In genomic region chr8:70130066-70130465, GRCm38 (mm10) we compare ENCODE assay signal across 11 mouse cellular contexts. TPM values are rescaled to one million over a fixed set of nuclear protein-coding genes. Genes with fewer than 3 reads are reported as not detected.
DNase-seq lines count a peak whose midpoint lies in the region; ATAC-seq and TF ChIP-seq lines count a peak whose summit lies in the region.
"Had no signal": no experiment of that assay in that cellular context is flagged by ENCODE, and none has a peak within 500 bp of the region (broad histone marks: within the 10 kb centered on the region; RNA-seq: fewer than 3 reads in every experiment).

No protein-coding gene starts in this region.

- DNase-seq in forebrain, embryonic 14.5 days (ENCODE audit: low spot score) = no peak
- DNase-seq in forebrain, embryonic 11.5 days (ENCODE audit: low spot score) = no peak
- DNase-seq in left cerebral cortex, adult 2 months (ENCODE audit: extremely low spot score in 1 of 2, low spot score in 2 of 2) = no peak
- no peak for DNase-seq in left cerebral cortex, postnatal 36 days (ENCODE audit: low spot score in 2 of 2)
- DNase-seq in R1 (ENCODE audit: low read depth, low spot score) = peak; percentile 39
- DNase-seq in midbrain, postnatal 0 days (ENCODE audit: low spot score) = no peak
- no peak for DNase-seq in spleen, postnatal 36 days (ENCODE audit: low spot score in 2 of 2)
- DNase-seq: spleen, adult 18-20 months had no signal

- H3K4me2 ChIP-seq in forebrain, embryonic 14.5 days (ENCODE audit: low read length) = no peak overlapping the region
- H3K4me2 ChIP-seq in forebrain, embryonic 11.5 days (ENCODE audit: low read depth, low read length, severe bottlenecking) = no peak overlapping the region
- no peak overlapping the region for H3K4me2 ChIP-seq in midbrain, postnatal 0 days (ENCODE audit: low read depth, low read length, poor library complexity, severe bottlenecking)
- H3K4me2 ChIP-seq: limb, embryonic 12.5 days had no signal

- H3K9ac ChIP-seq in forebrain, embryonic 14.5 days (ENCODE audit: low read length) = no peak overlapping the region
- no peak overlapping the region for H3K9ac ChIP-seq in forebrain, embryonic 11.5 days (ENCODE audit: low read length)
- no peak overlapping the region for H3K9ac ChIP-seq in midbrain, postnatal 0 days (replicated peaks; ENCODE audit: low read length, poor library complexity, severe bottlenecking)
- H3K9ac ChIP-seq: limb, embryonic 12.5 days had no signal

- intact Hi-C loops in left cerebral cortex, adult 2 months (cut with DNase I) = no loop called here
- intact Hi-C loops in left cerebral cortex, postnatal 36 days (cut with DNase I) = no loop called here

- H3K4me3 ChIP-seq in forebrain, embryonic 14.5 days (ENCODE audit: low read depth, low read length) = no peak overlapping the region
- no peak overlapping the region for H3K4me3 ChIP-seq in forebrain, embryonic 11.5 days (ENCODE audit: low read depth, low read length)
- no peak overlapping the region for H3K4me3 ChIP-seq in left cerebral cortex, adult 2 months
- no peak overlapping the region for H3K4me3 ChIP-seq in midbrain, postnatal 0 days (ENCODE audit: low read depth, low read length)
- H3K4me3 ChIP-seq: limb, embryonic 12.5 days had no signal

- WGBS in forebrain, embryonic 14.5 days = 88% methylated on average over 3 of the region's 3 CpGs
- WGBS in forebrain, embryonic 11.5 days = 80% methylated on average over 3 of the region's 3 CpGs
- 81% methylated on average over 3 of the region's 3 CpGs for WGBS in midbrain, postnatal 0 days

- H3K27ac ChIP-seq in forebrain, embryonic 14.5 days (ENCODE audit: low read depth, low read length) = peak overlapping the region; percentile 82
- H3K27ac ChIP-seq in forebrain, embryonic 11.5 days (ENCODE audit: low read depth, low read length) = no peak overlapping the region
- peak overlapping the region; percentile 80 for H3K27ac ChIP-seq in left cerebral cortex, adult 2 months
- H3K27ac ChIP-seq in midbrain, postnatal 0 days (ENCODE audit: low read depth, low read length) = peak overlapping the region; percentile 57; the same call in 1 of the 2 replicates
- H3K27ac ChIP-seq: limb, embryonic 12.5 days had no signal

- H3K4me1 ChIP-seq in forebrain, embryonic 14.5 days (ENCODE audit: control insufficient read depth, insufficient read depth, low read length) = peaks cover 14% of the 10 kb centered on the region
- peaks cover 2% of the 10 kb centered on the region; the same call in 1 of the 2 replicates for H3K4me1 ChIP-seq in forebrain, embryonic 11.5 days (replicated peaks; ENCODE audit: control insufficient read depth, insufficient read depth, low read length)
- H3K4me1 ChIP-seq in midbrain, postnatal 0 days (ENCODE audit: insufficient read depth, low read length) = no peaks in the 10 kb centered on the region; the same call in 1 of the 2 replicates

- ATAC-seq in forebrain, embryonic 14.5 days = no peak
- ATAC-seq in forebrain, embryonic 11.5 days (replicated peaks; ENCODE audit: low FRiP score) = no peak
- no peak for ATAC-seq in midbrain, postnatal 0 days (ENCODE audit: low FRiP score)
- ATAC-seq in granulocyte monocyte progenitor cell, adult 5-6 weeks (replicated peaks; ENCODE audit: poor library complexity, severe bottlenecking) = no peak

- no peak for TF ChIP-seq CTCF in left cerebral cortex, adult 2 months (IDR thresholded peaks at IDR 0.05)
- TF ChIP-seq CTCF in midbrain, postnatal 0 days (IDR thresholded peaks at IDR 0.05) = no peak

- H3K9me3 ChIP-seq in forebrain, embryonic 14.5 days (replicated peaks; ENCODE audit: control insufficient read depth, low read length) = no peaks in the 10 kb centered on the region
- no peaks in the 10 kb centered on the region for H3K9me3 ChIP-seq in forebrain, embryonic 11.5 days (ENCODE audit: control insufficient read depth, low read length)
- no peaks in the 10 kb centered on the region for H3K9me3 ChIP-seq in midbrain, postnatal 0 days (ENCODE audit: low read length)
- H3K9me3 ChIP-seq: limb, embryonic 12.5 days had no signal

- peaks cover 27% of the 10 kb centered on the region for H3K36me3 ChIP-seq in forebrain, embryonic 14.5 days (ENCODE audit: control insufficient read depth, insufficient read depth, low read length)
- peaks cover 8% of the 10 kb centered on the region; the same call in 1 of the 2 replicates for H3K36me3 ChIP-seq in forebrain, embryonic 11.5 days (ENCODE audit: control insufficient read depth, insufficient read depth, low read length)
- peaks cover 15% of the 10 kb centered on the region for H3K36me3 ChIP-seq in midbrain, postnatal 0 days (ENCODE audit: insufficient read depth, low read length)

- H3K27me3 ChIP-seq in forebrain, embryonic 14.5 days (replicated peaks; ENCODE audit: control insufficient read depth, insufficient read depth, low read length) = no peaks in the 10 kb centered on the region
- no peaks in the 10 kb centered on the region for H3K27me3 ChIP-seq in forebrain, embryonic 11.5 days (ENCODE audit: control insufficient read depth, insufficient read depth, low read length)
- H3K27me3 ChIP-seq in midbrain, postnatal 0 days (ENCODE audit: insufficient read depth, low read length) = no peaks in the 10 kb centered on the region
- H3K27me3 ChIP-seq: limb, embryonic 12.5 days had no signal

RNA-seq across cellular contexts. Expression of gene Nr2c2ap, which starts 1.1 kb away (rescaled TPM):
- polyA plus RNA-seq in forebrain, embryonic 14.5 days (2014; fragmentation: Nextera tagmentation; extraction: Ambion mirVana) = 41.4 and 46.0 TPM in 2 replicates
- polyA plus RNA-seq in forebrain, embryonic 11.5 days (2014; fragmentation: Nextera tagmentation; extraction: Ambion mirVana) = 20.7 and 23.9 TPM in 2 replicates
- 10 to 100 TPM; 20.7 to 22.0 TPM for total RNA-seq in left cerebral cortex, adult 2 months (2021)
- total RNA-seq in left cerebral cortex, postnatal 36 days (2021) = 10 to 100 TPM; 18.5 to 27.4 TPM
- 5.4 and 7.7 TPM in 2 replicates for total RNA-seq in midbrain, postnatal 0 days (2014; rRNA removed)
- 42.1 and 44.1 TPM in 2 replicates for polyA plus RNA-seq in midbrain, postnatal 0 days (2015; fragmentation: Nextera tagmentation; extraction: Ambion mirVana)
- 37.0 and 64.5 TPM in 2 replicates for total RNA-seq in granulocyte monocyte progenitor cell, adult 5-6 weeks (2014; fragmentation: Nextera tagmentation)
- total RNA-seq in granulocyte monocyte progenitor cell, adult 5-6 weeks (2017) = 8.7 and 9.4 TPM in 2 replicates

RNA-seq across cellular contexts. Expression of gene Rfxank, which starts 8.9 kb away (rescaled TPM):
- polyA plus RNA-seq in forebrain, embryonic 14.5 days (2014; fragmentation: Nextera tagmentation; extraction: Ambion mirVana) = 8.7 and 9.2 TPM in 2 replicates
- 15.2 and 17.6 TPM in 2 replicates for polyA plus RNA-seq in forebrain, embryonic 11.5 days (2014; fragmentation: Nextera tagmentation; extraction: Ambion mirVana)
- total RNA-seq in left cerebral cortex, adult 2 months (2021) = 10 to 100 TPM; 13.1 to 14.2 TPM
- total RNA-seq in left cerebral cortex, postnatal 36 days (2021) = 10 to 100 TPM; 12.7 to 16.7 TPM
- total RNA-seq in midbrain, postnatal 0 days (2014; rRNA removed) = 9.8 and 12.3 TPM in 2 replicates
- 7.4 and 9.3 TPM in 2 replicates for polyA plus RNA-seq in midbrain, postnatal 0 days (2015; fragmentation: Nextera tagmentation; extraction: Ambion mirVana)
- 4.8 and 6.9 TPM in 2 replicates for total RNA-seq in granulocyte monocyte progenitor cell, adult 5-6 weeks (2014; fragmentation: Nextera tagmentation)
- total RNA-seq in granulocyte monocyte progenitor cell, adult 5-6 weeks (2017) = 5.9 and 11.6 TPM in 2 replicates

RNA-seq across cellular contexts. Expression of gene Borcs8, which starts 9.2 kb away (rescaled TPM):
- polyA plus RNA-seq in forebrain, embryonic 14.5 days (2014; fragmentation: Nextera tagmentation; extraction: Ambion mirVana) = 66.2 and 76.7 TPM in 2 replicates
- polyA plus RNA-seq in forebrain, embryonic 11.5 days (2014; fragmentation: Nextera tagmentation; extraction: Ambion mirVana) = 40.5 and 41.9 TPM in 2 replicates
- total RNA-seq in left cerebral cortex, adult 2 months (2021) = 10 to 100 TPM; 46.6 to 47.9 TPM
- 10 to 100 TPM; 47.9 to 50.5 TPM for total RNA-seq in left cerebral cortex, postnatal 36 days (2021)
- 91.1 and 98.3 TPM in 2 replicates for total RNA-seq in midbrain, postnatal 0 days (2014; rRNA removed)
- polyA plus RNA-seq in midbrain, postnatal 0 days (2015; fragmentation: Nextera tagmentation; extraction: Ambion mirVana) = 49.8 and 58.6 TPM in 2 replicates
- 26.6 and 53.7 TPM in 2 replicates for total RNA-seq in granulocyte monocyte progenitor cell, adult 5-6 weeks (2014; fragmentation: Nextera tagmentation)
- 34.3 and 40.0 TPM in 2 replicates for total RNA-seq in granulocyte monocyte progenitor cell, adult 5-6 weeks (2017)

RNA-seq across cellular contexts. Expression of gene Ncan, which starts 9.4 kb away (rescaled TPM):
- polyA plus RNA-seq in forebrain, embryonic 14.5 days (2014; fragmentation: Nextera tagmentation; extraction: Ambion mirVana) = 75.4 and 94.1 TPM in 2 replicates
- polyA plus RNA-seq in forebrain, embryonic 11.5 days (2014; fragmentation: Nextera tagmentation; extraction: Ambion mirVana) = 51.5 and 60.4 TPM in 2 replicates
- 100 to 1,000 TPM; 175 to 186 TPM for total RNA-seq in left cerebral cortex, adult 2 months (2021)
- 100 to 1,000 TPM; 192 to 201 TPM for total RNA-seq in left cerebral cortex, postnatal 36 days (2021)
- total RNA-seq in midbrain, postnatal 0 days (2014; rRNA removed) = 440 and 447 TPM in 2 replicates
- polyA plus RNA-seq in midbrain, postnatal 0 days (2015; fragmentation: Nextera tagmentation; extraction: Ambion mirVana) = 202 and 210 TPM in 2 replicates
- not detected in 2 replicates for total RNA-seq in granulocyte monocyte progenitor cell, adult 5-6 weeks (2014; fragmentation: Nextera tagmentation)
- total RNA-seq in granulocyte monocyte progenitor cell, adult 5-6 weeks (2017) = not detected in 2 replicates
- total RNA-seq: monocyte, adult 5-6 weeks had no signal

RNA-seq across cellular contexts. Expression of gene Mef2b, which starts 9.4 kb away (rescaled TPM):
- polyA plus RNA-seq in forebrain, embryonic 14.5 days (2014; fragmentation: Nextera tagmentation; extraction: Ambion mirVana) = 0.30 and 0.77 TPM in 2 replicates
- polyA plus RNA-seq in forebrain, embryonic 11.5 days (2014; fragmentation: Nextera tagmentation; extraction: Ambion mirVana) = 0.67 and 1.1 TPM in 2 replicates
- total RNA-seq in left cerebral cortex, adult 2 months (2021) = under 1 TPM in 1 of 2 experiments, not detected in 1; 0.36 TPM
- under 1 TPM; 0.61 to 0.64 TPM for total RNA-seq in left cerebral cortex, postnatal 36 days (2021)
- total RNA-seq in midbrain, postnatal 0 days (2014; rRNA removed) = 0.55 and 1.1 TPM in 2 replicates
- polyA plus RNA-seq in midbrain, postnatal 0 days (2015; fragmentation: Nextera tagmentation; extraction: Ambion mirVana) = 1.5 TPM in 2 replicates
- not detected in 2 replicates for total RNA-seq in granulocyte monocyte progenitor cell, adult 5-6 weeks (2014; fragmentation: Nextera tagmentation)
- not detected in 2 replicates for total RNA-seq in granulocyte monocyte progenitor cell, adult 5-6 weeks (2017)
